Mouse (Mus musculus) hindbrain, embryonic 15.5 days (tissue): ENCODE measurements around the gene Dtx4. TPM values are rescaled to one million over a fixed set of nuclear protein-coding genes. Genes with fewer than 3 reads are reported as not detected.

Source experiments
- ATAC-seq: fragments of 200-750 bp; cut with Nextera tagmentation; 2 replicates; pipeline ENCODE4 v1.8.0; 2017; ENCODE audit warnings: low read depth, moderate number of reproducible peaks, moderate TSS enrichment; ENCODE audit not compliant: low FRiP score
- H3K27ac ChIP-seq: fragments of 300-500 bp; sonication (generic); replicated peaks from 2 replicates; pipeline ENCODE4 v1.5.1; 2015; ENCODE audit warnings: mild to moderate bottlenecking, inconsistent platforms
- H3K27me3 ChIP-seq: fragments of 300-500 bp; sonication (generic); 2 replicates; pipeline ENCODE4 v1.6.1; 2015; ENCODE audit warnings: control low read depth, inconsistent platforms
- H3K36me3 ChIP-seq: fragments of 300-500 bp; sonication (generic); 2 replicates; pipeline ENCODE4 v1.6.1; 2015; ENCODE audit warnings: control low read depth, inconsistent platforms
- H3K4me1 ChIP-seq: fragments of 300-500 bp; sonication (generic); replicated peaks from 2 replicates; pipeline ENCODE4 v1.6.1; 2015; ENCODE audit warnings: control low read depth, inconsistent platforms
- H3K4me2 ChIP-seq: fragments of 300-500 bp; sonication (generic); 2 replicates; pipeline ENCODE4 v1.6.1; 2015; ENCODE audit warnings: moderate library complexity, mild to moderate bottlenecking, inconsistent platforms
- H3K4me3 ChIP-seq: fragments of 300-500 bp; sonication (generic); 2 replicates; pipeline ENCODE4 v1.5.1; 2015; ENCODE audit warnings: mild to moderate bottlenecking, inconsistent platforms
- H3K9ac ChIP-seq: fragments of 300-500 bp; sonication (generic); 2 replicates; pipeline ENCODE4 v1.6.1; 2015; ENCODE audit warnings: inconsistent platforms
- H3K9me3 ChIP-seq: fragments of 300-500 bp; sonication (generic); 2 replicates; pipeline ENCODE4 v1.6.1; 2016; ENCODE audit warnings: control low read depth, inconsistent platforms
- WGBS: fragments of 180-500 bp; shearing (Covaris S2); methylation state at CpG from one replicate; pipeline ENCODE4 v1.1.7; 2015; 5-methylcytosine and 5-hydroxymethylcytosine counted together
- polyA plus RNA-seq: library from polyadenylated mRNA; unstranded; fragments of >200 nt; fragmentation: Nextera tagmentation; extraction: Ambion mirVana; gene quantifications from 2 replicates; pipeline ENCODE4 v1.2.1, GENCODE M21; 2015

Gene Dtx4
- polyA plus RNA-seq, 1 experiment from 2014 or later = 42.2 TPM

DNA sequence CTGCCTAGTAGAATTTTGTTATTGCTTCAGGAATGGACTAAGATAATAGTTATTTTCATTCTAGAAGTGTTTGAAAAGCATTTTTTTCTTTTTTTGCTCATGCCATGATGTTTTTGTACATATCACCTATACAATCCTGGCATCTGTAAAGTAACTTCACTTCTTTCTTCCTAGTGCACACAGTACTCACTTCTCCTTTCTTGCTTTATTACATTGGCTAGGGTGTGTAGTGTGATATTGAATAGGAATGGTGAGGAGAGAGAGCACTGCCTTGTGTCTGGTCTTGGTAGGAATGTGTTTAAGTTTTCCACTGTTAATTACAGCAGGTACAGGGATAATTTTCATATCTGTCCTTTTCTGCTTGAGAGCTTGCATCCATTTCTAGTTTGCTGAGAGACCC is 13.4 kb upstream of the Dtx4 start:
- no peak for ATAC-seq
- no peak overlapping the region for H3K4me3 ChIP-seq
- no peak overlapping the region for H3K4me2 ChIP-seq
- no peaks in the 10 kb centered on the region for H3K27me3 ChIP-seq
- no peaks in the 10 kb centered on the region for H3K9me3 ChIP-seq
- no peak overlapping the region for H3K9ac ChIP-seq
- H3K4me1 ChIP-seq = no peaks in the 10 kb centered on the region
- H3K36me3 ChIP-seq = no peaks in the 10 kb centered on the region
- no peak overlapping the region for H3K27ac ChIP-seq

DNA sequence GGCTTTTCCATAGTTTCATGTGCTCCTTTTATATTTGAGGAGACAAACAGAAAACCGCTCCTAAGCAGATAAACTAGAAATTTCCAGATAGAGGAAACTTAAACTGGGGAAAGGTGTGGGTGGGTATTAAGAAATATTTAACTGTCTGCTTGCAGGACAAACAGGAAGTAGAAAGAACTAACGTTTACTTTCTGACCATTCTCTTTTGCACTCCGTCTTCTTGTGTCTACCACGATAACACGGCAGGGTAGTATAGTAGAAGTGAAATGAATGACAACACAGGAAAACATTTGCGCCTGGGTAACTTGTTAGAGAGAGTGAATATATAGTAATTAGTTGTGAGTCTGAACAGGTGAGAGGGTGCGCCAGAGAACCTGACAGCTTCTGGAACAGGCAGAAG is 1.5 kb upstream of the Dtx4 start:
- H3K27me3 ChIP-seq = no peaks in the 10 kb centered on the region
- H3K4me2 ChIP-seq = no peak overlapping the region
- WGBS = 91% methylated on average over 7 of the region's 7 CpGs
- no peak overlapping the region for H3K4me3 ChIP-seq
- no peaks in the 10 kb centered on the region for H3K9me3 ChIP-seq
- no peaks in the 10 kb centered on the region for H3K36me3 ChIP-seq
- peaks cover 28% of the 10 kb centered on the region for H3K4me1 ChIP-seq
- H3K9ac ChIP-seq = no peak overlapping the region
- ATAC-seq = no peak
- H3K27ac ChIP-seq = no peak overlapping the region

DNA sequence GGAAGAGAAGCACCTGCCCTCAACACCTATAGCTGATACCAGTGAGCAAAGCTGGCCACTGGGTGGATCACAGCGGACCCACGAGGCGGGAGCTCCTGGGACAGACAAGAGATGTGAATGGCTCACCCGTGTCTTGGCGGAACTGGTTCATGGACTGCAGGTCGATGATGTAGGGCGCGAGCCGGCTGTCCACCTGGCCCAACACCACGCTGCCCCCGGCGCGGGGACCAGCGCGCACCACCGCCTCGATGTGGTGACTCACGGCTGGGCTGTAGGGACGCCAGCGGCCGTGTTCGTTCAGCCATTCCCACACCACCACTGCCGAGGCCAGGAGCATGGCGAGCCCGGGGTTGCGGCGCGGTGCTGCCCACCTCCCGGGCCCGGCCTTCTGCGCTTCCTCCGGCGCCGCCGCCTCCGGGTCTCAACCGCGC is 358 bp downstream of the Dtx4 start:
- 0% methylated on average over 38 of the region's 38 CpGs for WGBS
- Histone ChIP-seq H3K4me2 (peak overlapping the region; percentile 91), H3K4me1 (peaks cover 41% of the 10 kb centered on the region), H3K27me3 (no peaks in the 10 kb centered on the region), H3K27ac (peak overlapping the region; percentile 98), H3K9me3 (no peaks in the 10 kb centered on the region), H3K4me3 (peak overlapping the region; percentile 99), H3K36me3 (no peaks in the 10 kb centered on the region), H3K9ac (peak overlapping the region; percentile 95)
- ATAC-seq = peak; percentile 57

DNA sequence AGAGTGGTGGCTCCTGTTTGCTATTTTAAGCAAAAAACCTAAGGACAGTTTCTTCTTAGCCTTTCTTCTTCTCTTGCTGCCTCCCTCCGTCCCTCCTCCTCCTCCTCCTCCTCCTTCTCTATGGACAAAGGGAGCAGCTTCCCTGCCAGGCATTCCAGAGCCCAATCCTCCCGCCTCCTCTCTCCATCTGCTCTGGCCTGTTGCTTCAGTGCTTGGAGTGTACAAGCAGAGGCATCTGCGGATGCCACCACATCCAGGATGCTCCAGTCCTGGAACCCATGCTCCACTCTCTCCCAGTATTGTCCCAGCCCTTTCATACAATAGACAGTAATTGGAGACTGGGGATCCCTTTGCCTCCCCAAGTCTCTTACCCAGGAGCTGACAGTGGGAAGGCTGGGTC is 1.1 kb downstream of the Dtx4 start:
- peak; percentile 17; the same call in 1 of the 2 replicates for ATAC-seq
- Histone ChIP-seq H3K9me3 (no peaks in the 10 kb centered on the region), H3K4me3 (peak overlapping the region; percentile 99), H3K27ac (peak overlapping the region; percentile 98), H3K9ac (peak overlapping the region; percentile 95), H3K4me1 (peaks cover 49% of the 10 kb centered on the region), H3K36me3 (no peaks in the 10 kb centered on the region), H3K4me2 (peak overlapping the region; percentile 91), H3K27me3 (no peaks in the 10 kb centered on the region)
- 8% methylated on average over 3 of the region's 3 CpGs for WGBS

DNA sequence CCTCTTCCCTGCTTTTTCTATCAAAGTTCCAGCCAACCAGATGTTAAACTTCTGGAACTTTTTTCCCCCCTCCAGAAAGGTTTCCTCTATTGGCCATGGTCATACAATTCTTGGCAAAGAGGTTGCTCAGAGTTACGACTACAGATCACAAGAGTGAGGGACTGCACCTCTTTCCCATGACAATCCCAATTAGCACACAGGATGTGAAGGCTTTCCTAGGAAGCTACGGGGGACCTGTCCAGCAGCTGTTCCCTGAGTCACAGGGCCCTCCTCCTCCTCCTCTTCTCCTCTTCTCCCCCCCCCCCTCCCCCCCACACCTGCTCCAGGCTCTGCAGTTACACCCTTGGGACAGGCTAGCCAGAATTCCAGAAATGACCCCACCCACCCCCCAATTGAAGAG is 1.8 kb downstream of the Dtx4 start:
- Histone ChIP-seq H3K9me3 (no peaks in the 10 kb centered on the region), H3K27me3 (no peaks in the 10 kb centered on the region), H3K36me3 (no peaks in the 10 kb centered on the region), H3K4me2 (peak overlapping the region; percentile 91), H3K4me1 (peaks cover 55% of the 10 kb centered on the region), H3K4me3 (peak overlapping the region; percentile 99), H3K27ac (peak overlapping the region; percentile 98), H3K9ac (peak overlapping the region; percentile 95; the same call in 1 of the 2 replicates)
- WGBS = 4% methylated on average over 2 of the region's 2 CpGs
- no peak for ATAC-seq

DNA sequence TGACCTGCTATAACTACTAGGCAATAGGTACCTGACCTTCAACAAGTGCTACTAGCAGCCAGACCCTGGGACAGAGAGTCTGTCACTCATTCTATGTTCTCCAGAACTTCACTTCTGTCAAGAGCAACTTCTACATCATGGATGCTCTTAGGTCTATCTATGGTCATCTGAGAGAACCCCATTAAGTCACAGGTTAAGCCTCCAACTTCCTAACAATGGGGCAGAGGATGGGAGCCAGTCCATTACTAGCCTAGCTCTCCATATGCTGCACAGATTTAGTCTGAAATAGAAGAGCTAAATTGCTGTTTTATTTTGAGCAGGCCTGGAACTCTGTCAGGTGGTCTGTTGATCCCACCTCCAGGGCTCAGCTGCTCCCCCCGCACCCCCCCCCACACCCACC is 2.3 kb downstream of the Dtx4 start:
- no peak overlapping the region for H3K9ac ChIP-seq
- no peaks in the 10 kb centered on the region for H3K36me3 ChIP-seq
- H3K4me1 ChIP-seq = peaks cover 58% of the 10 kb centered on the region
- ATAC-seq = no peak
- no peaks in the 10 kb centered on the region for H3K9me3 ChIP-seq
- no peaks in the 10 kb centered on the region for H3K27me3 ChIP-seq
- WGBS = 18% methylated on average over 1 of the region's 1 CpGs
- peak overlapping the region; percentile 98 for H3K27ac ChIP-seq
- H3K4me3 ChIP-seq = peak overlapping the region; percentile 99
- H3K4me2 ChIP-seq = peak overlapping the region; percentile 91

DNA sequence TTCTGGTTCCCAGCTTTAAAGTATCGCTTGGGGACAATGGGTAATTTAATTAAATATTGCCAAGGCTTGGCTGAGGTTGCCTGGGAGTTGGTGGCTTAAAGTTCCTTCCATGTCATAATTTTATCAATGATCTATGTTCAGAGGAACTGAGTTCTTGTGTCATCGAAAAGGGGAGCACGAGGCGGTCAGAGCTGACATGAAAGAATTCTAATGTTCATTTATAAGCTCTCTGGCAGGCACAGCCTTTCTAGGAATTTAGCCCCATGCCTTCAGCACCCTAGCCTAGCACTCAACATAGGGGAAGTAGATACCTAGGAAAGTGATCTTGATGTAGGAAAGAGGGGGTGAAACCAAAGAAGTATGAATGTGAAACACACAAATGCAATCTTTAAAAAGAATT is 2.9 kb downstream of the Dtx4 start:
- WGBS = 30% methylated on average over 4 of the region's 4 CpGs
- H3K27ac ChIP-seq = peak overlapping the region; percentile 98
- peak overlapping the region; percentile 91 for H3K4me2 ChIP-seq
- no peaks in the 10 kb centered on the region for H3K9me3 ChIP-seq
- ATAC-seq = no peak
- no peaks in the 10 kb centered on the region for H3K27me3 ChIP-seq
- H3K4me3 ChIP-seq = no peak overlapping the region
- no peak overlapping the region for H3K9ac ChIP-seq
- peaks cover 64% of the 10 kb centered on the region for H3K4me1 ChIP-seq
- no peaks in the 10 kb centered on the region for H3K36me3 ChIP-seq

DNA sequence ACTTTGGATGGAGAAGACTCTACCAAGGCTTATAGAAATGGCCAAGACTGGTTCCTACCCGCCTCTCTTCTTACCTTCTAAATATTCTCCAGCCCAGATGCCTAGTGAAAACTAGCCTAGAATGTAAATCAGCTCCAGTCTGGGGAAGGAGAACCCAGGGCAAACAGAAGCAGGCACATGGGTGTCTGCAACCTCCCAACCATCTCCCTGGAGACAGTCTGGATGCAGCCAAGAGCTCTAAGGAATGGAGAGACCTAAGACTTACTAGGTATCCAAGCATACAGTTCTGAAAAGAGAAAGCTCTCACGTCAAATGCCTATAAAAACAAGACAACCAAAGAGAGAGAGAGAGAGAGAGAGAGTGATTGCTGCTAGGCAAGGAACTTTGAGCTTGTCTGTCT is 3.3 kb downstream of the Dtx4 start:
- H3K4me3 ChIP-seq = no peak overlapping the region
- peak overlapping the region; percentile 91 for H3K4me2 ChIP-seq
- H3K9me3 ChIP-seq = no peaks in the 10 kb centered on the region
- no peaks in the 10 kb centered on the region for H3K36me3 ChIP-seq
- H3K4me1 ChIP-seq = peaks cover 64% of the 10 kb centered on the region
- no peak for ATAC-seq
- WGBS = 27% methylated on average over 2 of the region's 2 CpGs
- no peak overlapping the region for H3K9ac ChIP-seq
- H3K27ac ChIP-seq = 0 out of 2 replicates have a peak overlapping the region, but pooled peaks have one; percentile 98
- H3K27me3 ChIP-seq = no peaks in the 10 kb centered on the region

DNA sequence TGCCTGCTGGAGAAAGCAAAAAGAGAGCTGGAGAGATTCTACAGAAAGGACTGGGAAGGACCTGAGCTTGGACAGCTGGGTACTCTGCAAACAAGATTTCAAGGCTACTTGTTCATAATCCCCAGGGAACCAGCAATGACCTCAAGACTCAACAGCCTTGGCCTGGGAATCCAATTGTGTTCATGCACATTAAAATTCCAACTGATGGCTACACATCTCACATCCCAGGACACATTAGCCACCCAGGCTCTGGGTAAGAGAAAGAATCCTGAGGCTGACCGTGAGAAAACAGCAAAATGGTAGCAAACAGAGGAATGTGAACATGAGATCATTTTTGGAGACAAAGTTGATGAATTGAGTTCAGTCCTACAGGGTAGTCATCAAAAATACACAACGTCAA is 5.0 kb downstream of the Dtx4 start:
- Histone ChIP-seq H3K27ac (peak overlapping the region; percentile 54; the same call in 1 of the 2 replicates), H3K4me1 (peaks cover 75% of the 10 kb centered on the region), H3K27me3 (no peaks in the 10 kb centered on the region), H3K4me2 (peak overlapping the region; percentile 9; the same call in 1 of the 2 replicates), H3K9ac (no peak overlapping the region), H3K9me3 (no peaks in the 10 kb centered on the region), H3K4me3 (no peak overlapping the region), H3K36me3 (peaks cover 10% of the 10 kb centered on the region)
- WGBS = 30% methylated on average over 2 of the region's 2 CpGs
- no peak for ATAC-seq

DNA sequence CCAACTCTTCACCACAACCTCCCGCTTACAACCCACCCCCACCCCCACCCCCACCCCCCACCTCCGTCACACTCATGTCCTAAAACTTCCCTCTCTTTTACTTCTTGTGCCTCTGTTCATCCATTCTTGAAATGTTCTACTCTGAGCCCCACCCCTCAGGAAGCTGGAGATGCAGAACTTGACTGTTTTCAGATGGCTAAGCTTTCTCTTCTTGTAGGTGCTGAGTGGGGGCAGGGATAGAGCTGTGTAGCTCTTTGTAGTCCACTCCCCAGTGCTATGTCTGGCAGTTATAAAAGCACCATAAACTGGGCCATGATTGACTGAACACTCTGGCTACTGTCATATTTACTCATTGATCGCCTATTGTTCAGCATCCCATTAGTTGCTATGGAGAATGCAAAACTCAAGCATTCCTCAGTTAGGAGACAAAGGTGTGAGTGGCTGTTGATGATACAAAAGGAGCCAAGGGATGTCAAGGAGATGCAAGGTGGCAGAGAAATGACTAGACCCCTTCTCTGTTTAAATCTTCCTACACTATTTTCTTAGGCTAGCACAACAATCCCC is 6.2 kb downstream of the Dtx4 start:
- Histone ChIP-seq H3K36me3 (peaks cover 22% of the 10 kb centered on the region), H3K9ac (no peak overlapping the region), H3K4me1 (peaks cover 79% of the 10 kb centered on the region), H3K27ac (peak overlapping the region; percentile 54), H3K4me2 (0 out of 2 replicates have a peak overlapping the region, but pooled peaks have one; percentile 5), H3K4me3 (no peak overlapping the region), H3K9me3 (no peaks in the 10 kb centered on the region), H3K27me3 (no peaks in the 10 kb centered on the region)
- WGBS = 14% methylated on average over 3 of the region's 3 CpGs
- ATAC-seq = no peak

DNA sequence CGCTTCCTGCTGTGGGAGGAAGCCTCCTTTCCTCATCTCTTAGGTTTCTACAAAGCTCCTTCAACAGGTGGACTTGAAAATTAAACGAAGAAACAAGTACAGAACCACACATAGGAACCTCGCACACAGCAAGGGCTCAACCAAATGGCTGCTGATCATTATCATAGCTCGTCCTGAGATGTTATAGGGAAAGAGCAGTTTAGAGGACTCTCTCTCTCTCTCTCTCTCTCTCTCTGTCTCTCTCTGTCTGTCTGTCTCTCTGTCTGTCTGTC is 7.1 kb downstream of the Dtx4 start:
- H3K4me3 ChIP-seq = no peak overlapping the region
- 18% methylated on average over 4 of the region's 4 CpGs for WGBS
- no peaks in the 10 kb centered on the region for H3K9me3 ChIP-seq
- no peak overlapping the region for H3K9ac ChIP-seq
- peaks cover 23% of the 10 kb centered on the region for H3K36me3 ChIP-seq
- H3K27me3 ChIP-seq = no peaks in the 10 kb centered on the region
- no peak overlapping the region; the same call in 1 of the 2 replicates for H3K4me2 ChIP-seq
- H3K27ac ChIP-seq = peak overlapping the region; percentile 63
- peaks cover 77% of the 10 kb centered on the region for H3K4me1 ChIP-seq
- ATAC-seq = no peak

DNA sequence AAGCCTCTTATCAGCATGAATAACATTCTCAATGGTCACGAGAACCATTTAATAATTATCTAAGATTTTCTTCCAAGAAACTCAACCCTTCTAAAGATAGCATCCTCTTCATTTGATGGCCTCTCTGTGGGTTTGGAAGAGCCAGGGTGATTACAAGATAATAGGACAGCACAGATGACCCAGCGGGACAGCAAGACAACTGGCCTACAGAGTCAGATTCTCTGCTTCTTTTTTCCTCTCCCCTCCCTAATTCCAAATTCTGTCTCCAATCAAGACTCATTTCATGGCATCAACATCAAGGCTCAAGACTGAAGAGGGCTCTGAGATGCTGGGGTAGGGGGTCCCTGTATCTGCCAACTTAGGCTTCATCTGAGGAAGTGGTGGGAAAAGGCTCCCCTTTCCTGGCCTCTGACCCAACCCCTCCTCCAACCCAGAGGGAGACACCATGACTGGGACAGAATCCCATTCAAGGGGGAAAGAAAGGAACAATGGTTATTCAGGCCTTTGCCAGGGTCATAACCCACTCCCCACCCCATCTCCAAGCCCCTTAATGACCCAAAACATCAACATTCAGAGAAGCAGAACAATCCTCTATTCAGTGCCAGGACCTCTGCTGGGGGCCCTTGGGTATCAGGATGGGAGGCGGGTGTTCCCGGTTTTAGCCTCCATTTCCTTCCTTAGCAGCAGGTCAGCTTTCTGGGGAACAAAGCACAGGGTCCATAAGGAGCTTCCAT is 7.6 kb downstream of the Dtx4 start:
- no peaks in the 10 kb centered on the region for H3K9me3 ChIP-seq
- H3K4me2 ChIP-seq = no peak overlapping the region; the same call in 1 of the 2 replicates
- peaks cover 77% of the 10 kb centered on the region for H3K4me1 ChIP-seq
- H3K36me3 ChIP-seq = peaks cover 23% of the 10 kb centered on the region
- no peak overlapping the region for H3K4me3 ChIP-seq
- WGBS = 18% methylated on average over 4 of the region's 4 CpGs
- peak; percentile 23 for ATAC-seq
- no peak overlapping the region for H3K9ac ChIP-seq
- no peaks in the 10 kb centered on the region for H3K27me3 ChIP-seq
- H3K27ac ChIP-seq = peak overlapping the region; percentile 63
